Mouse (Mus musculus) gastrocnemius, adult 8-10 months (tissue): ENCODE measurements around the gene Spaca4. TPM values are rescaled to one million over a fixed set of nuclear protein-coding genes. Genes with fewer than 3 reads are reported as not detected.
A peak's percentile ranks its signal among the peaks of the same experiment; 100 is the strongest.

Experiments used
- DNase-seq, 2 experiments: peaks; one replicate each; pipeline ENCODE4 v3.0.0; 2022; ENCODE audit warnings: low spot score in 2 of 2
- total RNA-seq, 4 experiments: library from RNA; stranded (reverse); gene quantifications; 2 replicates each; pipeline ENCODE4 v1.2.4; 2022

The Spaca4 gene
- total RNA-seq, 4 experiments from 2014 or later = not detected

DNA sequence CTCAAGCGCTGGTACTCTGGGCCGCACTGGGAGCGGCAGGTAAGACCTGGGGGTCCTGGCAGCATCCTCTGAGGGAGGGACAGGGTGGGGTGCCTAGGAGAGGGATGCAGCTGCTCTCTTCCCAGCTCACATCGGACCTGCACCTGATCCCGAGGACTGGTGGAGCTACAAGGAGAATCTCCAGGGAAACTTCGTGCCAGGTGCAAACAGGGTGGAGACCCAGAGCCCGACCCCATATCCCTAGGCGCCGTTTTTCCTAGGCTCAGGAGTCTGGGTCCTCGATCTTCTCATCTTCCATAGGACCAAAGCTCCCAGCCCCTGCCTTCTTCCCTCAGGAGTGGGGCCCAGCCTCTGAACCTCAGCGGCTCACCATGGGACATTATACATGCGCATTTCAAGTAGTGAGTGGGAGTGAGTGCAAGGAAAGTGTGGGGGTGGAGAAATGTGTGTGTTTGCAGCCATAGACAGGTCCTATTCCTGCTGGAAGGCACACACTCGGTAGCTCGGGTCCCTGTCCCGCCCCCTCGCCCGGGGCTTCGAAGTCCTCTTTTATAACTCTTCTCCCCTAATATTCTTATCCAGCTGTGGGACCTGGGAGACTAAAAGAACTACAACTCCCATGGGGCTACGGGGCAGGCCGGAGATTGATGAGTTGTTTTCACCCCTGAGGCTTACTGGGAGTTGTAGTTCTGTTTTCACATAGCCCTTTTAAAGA is 25.2 kb downstream of the Spaca4 start:
- DNase-seq = peak; percentile 76

DNA sequence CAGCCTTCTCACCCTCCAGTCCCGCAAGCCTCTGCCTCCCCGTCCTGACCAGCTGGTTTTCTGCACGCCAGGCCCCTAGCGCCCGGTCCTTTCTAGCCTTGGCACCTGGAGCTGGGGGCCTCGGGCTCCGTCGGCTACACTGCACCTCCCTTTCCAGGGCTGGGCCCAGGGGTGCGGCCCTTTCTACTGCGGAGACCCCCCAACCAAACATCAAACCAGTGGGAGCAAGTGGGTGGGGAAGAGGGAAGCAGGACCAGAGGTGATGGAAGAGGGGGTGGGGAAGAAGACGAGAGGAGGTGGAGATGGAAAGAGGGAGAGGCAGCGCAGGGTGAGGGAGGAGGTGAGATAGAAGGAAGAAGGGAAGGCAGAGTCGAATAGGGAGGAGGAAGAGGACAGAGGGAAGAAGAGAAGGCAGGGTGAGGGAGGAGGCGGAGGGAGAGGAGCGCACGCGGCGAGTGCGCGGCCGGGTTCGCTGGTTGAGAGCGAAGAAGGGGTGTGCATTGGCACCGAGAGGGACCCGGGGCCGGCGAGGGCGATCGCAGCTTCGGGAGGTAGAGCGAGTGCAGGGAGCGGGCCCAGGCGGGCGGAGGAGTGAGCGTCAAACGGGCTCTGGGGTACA is 26.0 kb downstream of the Spaca4 start, which contains the start of gene Car11:
Car11 (plus strand) TSS at position 321 of the 619 bp plus-strand sequence.
- no peak for DNase-seq

GRCm38 (mm10) chr7:45697894-45698293 is 27.7 kb downstream of the Spaca4 start:
- no peak for DNase-seq

GRCm38 (mm10) chr7:45695098-45695497 is 30.5 kb downstream of the Spaca4 start:
- no peak for DNase-seq

- DNase-seq = no peak
Observed at GRCm38 (mm10) chr7:45693921-45694591, 31.6 kb downstream of the Spaca4 start, which contains the start of gene Sec1. Gene Sec1 (minus strand): TSS chr7:45694402.

DNA sequence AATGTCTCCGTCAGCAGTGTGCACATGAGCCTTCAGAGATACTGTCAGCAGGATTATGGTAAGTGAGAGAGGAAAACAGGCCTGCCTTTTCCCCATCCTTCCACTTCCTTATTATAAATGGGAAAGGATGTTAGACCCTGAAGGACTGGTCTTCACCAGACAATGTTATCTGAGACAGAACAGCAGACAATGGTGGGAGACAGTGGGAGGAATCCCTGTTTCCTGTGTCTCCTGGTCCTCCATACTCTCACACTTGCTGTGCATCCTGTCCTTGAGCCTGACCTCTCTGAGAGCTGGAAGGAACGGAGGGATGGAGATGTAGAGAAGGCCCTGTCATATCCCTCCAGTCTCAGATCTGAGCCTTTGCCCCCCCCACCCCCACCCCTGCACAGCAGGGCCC is 33.2 kb downstream of the Spaca4 start:
- DNase-seq = no peak

- no peak for DNase-seq
Observed at GRCm38 (mm10) chr7:45689800-45690199, 35.8 kb downstream of the Spaca4 start.

DNA sequence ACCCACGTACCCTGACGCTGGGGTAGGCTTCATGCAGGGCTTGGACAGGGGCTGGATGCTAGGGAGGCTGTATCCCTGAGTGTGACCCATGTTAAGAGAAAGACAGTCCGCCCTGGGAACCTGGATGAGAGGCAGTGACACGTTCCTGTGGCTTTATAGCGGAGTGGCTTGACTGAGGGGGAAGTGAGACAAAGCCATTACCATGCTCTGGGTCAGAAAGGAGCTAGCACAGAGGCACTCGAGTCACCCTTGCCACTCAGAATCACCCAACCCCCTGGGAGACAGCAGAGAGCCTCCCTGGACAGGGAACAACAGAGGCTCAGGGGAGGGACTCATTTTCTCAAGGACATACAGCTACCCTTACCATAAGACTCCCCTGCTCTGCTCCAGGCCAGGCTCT is 36.5 kb downstream of the Spaca4 start:
- DNase-seq = no peak

- no peak for DNase-seq
Observed at GRCm38 (mm10) chr7:45686841-45687240, 38.8 kb downstream of the Spaca4 start.

- DNase-seq = no peak
Observed at GRCm38 (mm10) chr7:45685811-45686210, 39.8 kb downstream of the Spaca4 start.

GRCm38 (mm10) chr7:45683396-45684050 is 42.1 kb downstream of the Spaca4 start, which contains the start of gene Ntn5:
Gene Ntn5 (plus strand): TSS chr7:45684022.
- DNase-seq = no peak

DNA sequence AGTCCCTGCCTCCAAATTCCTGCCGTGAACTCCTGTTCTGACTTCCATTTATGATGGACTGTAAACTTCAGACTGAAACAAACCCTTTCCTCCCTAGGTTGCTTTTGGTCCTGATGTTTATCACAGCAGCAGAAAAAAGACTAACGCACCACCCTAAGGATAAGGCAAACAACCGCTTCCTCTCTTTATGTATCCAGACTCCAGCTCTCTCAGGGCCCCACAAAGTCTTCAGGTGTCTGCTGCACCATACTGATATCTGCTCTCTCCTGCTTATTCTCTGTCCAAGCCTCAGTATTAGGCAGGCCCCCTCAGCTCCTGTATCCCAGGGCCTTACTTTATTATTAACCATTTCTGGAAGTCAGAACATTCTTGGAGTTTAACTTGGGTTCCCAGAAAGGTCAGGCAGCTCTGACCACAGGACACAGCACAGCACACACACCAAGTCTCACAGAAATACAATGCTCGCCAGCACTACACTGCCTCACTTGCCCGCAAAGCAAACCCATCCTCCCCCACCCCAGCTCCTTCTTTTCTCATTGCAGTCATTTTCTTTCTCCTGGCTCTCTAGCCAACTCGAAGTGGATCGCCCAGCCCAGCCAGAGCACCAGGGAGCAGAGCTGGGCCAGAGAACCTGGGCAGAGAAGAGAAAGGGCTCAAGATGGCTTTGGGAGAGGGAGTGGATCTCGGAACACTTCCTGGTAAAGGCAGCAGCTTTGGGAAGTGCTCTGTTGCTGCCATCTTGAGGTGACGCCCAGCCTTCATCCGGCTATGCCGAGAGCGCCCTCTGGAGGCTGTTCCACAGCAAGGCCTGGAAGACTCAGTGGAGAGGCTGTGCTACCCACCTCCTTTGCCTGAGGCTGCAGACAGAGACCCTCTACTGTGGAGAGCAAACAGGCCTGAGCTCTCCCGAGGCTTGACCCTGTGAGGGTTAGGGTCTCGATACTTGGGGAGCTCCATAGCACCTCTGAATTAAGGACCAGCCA is 43.2 kb downstream of the Spaca4 start:
- DNase-seq = peak; percentile 72 to 80

DNA sequence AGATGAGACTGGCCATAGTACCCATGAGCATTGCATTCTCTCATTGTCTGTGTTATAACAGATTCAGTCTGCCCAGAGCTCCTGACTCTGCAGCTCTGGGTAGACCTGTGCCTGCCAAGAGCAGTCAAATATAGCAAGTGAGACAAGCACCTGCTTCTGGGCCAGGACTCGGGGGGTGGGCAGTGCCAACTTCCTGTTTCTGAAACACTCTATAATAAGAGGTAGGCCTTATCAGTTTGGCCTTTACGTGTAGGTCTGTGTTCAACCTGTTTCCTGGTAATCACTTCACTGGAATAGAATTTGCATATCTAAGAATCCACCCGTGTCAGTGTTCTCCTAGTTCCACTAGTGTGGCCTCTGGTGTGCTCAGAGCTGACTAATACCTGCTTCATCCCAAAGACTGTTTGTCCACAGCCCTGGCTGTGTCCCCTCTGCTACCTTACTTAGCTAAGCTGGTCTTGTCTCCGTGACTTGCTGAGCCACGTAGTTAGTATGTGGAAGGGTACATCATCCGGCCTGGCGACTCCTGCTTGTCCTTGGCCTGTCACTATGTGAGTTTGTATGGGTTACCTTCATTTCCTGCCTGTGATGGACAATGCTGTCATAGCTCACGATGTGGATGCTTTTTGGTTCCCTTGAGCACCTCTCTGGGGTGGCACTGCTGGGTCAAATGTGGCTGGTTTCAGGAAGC is 44.4 kb downstream of the Spaca4 start:
- peak; percentile 54 to 72 for DNase-seq

DNA sequence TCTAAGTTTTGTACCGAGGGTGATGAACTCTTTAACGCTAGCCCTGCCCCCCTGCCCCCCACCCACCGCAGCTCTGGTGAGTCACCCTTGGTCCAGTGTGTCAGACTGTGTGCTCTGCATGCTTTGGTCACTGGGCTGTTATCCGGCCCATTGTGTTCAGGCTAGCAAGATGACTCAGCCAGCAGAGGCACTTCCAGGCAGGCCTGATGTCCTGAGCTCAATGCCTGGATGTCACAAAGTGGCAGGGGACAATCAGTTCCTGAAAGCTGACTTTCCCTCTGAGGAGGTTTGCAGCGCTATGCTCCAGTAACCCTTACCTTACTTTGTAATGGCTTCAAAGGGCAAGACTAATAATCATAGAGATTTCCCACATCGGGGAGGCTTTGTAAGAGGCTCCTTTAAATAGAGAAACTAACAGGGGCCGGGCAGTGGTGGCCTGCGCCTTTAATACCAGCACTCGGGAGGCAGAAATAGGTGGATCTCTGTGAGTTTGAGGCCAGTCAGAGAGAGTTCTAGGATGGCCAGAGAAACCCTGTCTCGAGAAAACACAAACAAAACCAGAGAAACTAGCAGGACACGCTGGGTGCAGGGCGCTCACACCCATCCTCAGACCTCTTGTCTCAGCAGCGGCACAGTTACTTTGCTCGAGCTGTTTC is 45.5 kb downstream of the Spaca4 start:
- DNase-seq = no peak

DNA sequence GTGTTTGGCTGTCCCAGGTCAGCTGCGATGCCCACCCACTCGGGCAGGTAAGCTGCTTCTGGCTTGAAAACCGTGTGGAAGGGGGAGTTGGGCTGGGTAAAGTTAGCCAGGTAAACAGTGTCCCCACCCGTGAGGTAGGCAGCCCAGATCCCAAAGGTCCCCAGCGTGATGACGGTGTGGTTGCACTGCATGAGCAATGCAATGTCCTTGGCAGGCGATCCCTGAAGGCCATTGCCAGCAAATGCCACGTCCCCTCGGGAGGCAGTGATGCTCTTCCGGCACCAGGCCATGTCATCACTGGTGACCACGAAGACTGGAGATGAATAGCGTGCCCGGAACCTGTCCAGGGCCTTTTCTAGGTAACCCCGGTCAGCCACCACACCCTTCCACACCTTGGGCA is 47.1 kb downstream of the Spaca4 start:
- no peak for DNase-seq

DNA sequence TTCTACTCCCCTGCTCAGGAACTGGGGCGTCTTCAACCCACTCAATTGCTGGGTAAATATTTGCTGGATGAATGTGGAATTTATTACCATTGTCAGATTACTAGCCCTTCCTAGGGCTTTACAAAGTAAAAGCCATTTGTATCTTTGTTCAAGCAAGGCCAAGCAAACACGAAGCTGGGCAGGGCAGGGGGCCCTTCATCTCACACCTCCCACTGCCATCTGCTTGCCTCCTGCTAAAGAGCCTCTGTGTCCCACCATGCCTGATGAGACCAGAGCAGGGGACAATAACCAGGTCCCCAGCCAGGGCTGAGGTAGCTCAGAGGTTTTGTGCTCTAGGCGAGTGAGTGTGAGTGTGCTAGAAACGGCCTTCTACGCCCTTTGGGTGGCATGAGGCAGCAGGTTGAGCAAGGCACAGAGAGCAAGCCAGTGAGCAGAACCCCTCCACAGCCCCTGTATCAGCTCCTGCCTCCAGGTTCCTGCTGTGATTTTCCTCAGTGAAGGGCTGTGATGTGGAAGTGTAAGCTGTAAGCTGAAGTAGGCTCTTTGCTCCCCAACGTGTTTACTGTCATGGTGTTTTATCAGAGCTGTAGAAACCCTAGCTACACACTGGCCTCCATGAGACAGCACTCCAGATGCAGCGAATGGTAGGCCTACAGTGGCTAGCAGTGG is 47.9 kb downstream of the Spaca4 start:
- DNase-seq = no peak
